Mouse (Mus musculus): Measurements from ENCODE around the gene Rep15. TPM values are rescaled to one million over a fixed set of nuclear protein-coding genes. Genes with fewer than 3 reads are reported as not detected.

Gene Rep15
- polyA plus RNA-seq (2015; fragmentation: Nextera tagmentation; extraction: Ambion mirVana) = 0.66 and 0.75 TPM in 2 replicates

- Histone ChIP-seq H3K27me3 (no peaks in the 10 kb centered on the region), H3K4me3 (no peak within 1 kb of the TSS)
- WGBS = 31% methylated on average over 13 of the region's 13 CpGs
Observed at GRCm38 (mm10) chr6:147032303-147032925, at the start of gene Rep15. TSS of gene Rep15 (plus strand) at chr6:147032584.

GRCm38 (mm10) chr6:146984569-146984968, 47.8 kb upstream of the Rep15 start:
- 66% methylated on average over 3 of the region's 3 CpGs for WGBS
- Histone ChIP-seq H3K9ac (replicated peaks) (no peak overlapping the region), H3K36me3 (no peaks in the 10 kb centered on the region), H3K27me3 (no peaks in the 10 kb centered on the region), H3K4me2 (replicated peaks) (no peak overlapping the region), H3K4me1 (peaks cover 18% of the 10 kb centered on the region), H3K4me3 (no peak overlapping the region), H3K9me3 (no peaks in the 10 kb centered on the region), H3K27ac (replicated peaks) (no peak overlapping the region)
- ATAC-seq (replicated peaks) = no peak

More at GRCm38 (mm10) chr6:147032303-147032925, at the start of gene Rep15:
- 0 out of 2 replicates have a peak, but pooled peaks cover 5% of the 10 kb centered on the region for H3K4me1 ChIP-seq
- no peaks in the 10 kb centered on the region for H3K36me3 ChIP-seq
- no peaks in the 10 kb centered on the region for H3K9me3 ChIP-seq
- no peak for ATAC-seq (replicated peaks)
- no peak within 1 kb of the TSS for H3K9ac ChIP-seq (replicated peaks)
- no peak within 1 kb of the TSS for H3K4me2 ChIP-seq (replicated peaks)
- no peak within 1 kb of the TSS for H3K27ac ChIP-seq (replicated peaks)

- no peak overlapping the region for H3K9ac ChIP-seq (replicated peaks)
- H3K27me3 ChIP-seq = no peaks in the 10 kb centered on the region
- H3K4me3 ChIP-seq = no peak overlapping the region
- no peaks in the 10 kb centered on the region for H3K4me1 ChIP-seq
- no peak overlapping the region for H3K4me2 ChIP-seq (replicated peaks)
- ATAC-seq (replicated peaks) = no peak
- WGBS = 43% methylated on average over 5 of the region's 5 CpGs
- H3K27ac ChIP-seq (replicated peaks) = no peak overlapping the region
- no peaks in the 10 kb centered on the region for H3K36me3 ChIP-seq
- H3K9me3 ChIP-seq = no peaks in the 10 kb centered on the region
Observed at GRCm38 (mm10) chr6:146994236-146994635, 38.1 kb upstream of the Rep15 start.

GRCm38 (mm10) chr6:146995391-146995790, 37.0 kb upstream of the Rep15 start:
- WGBS = 96% methylated on average over 2 of the region's 2 CpGs
- Histone ChIP-seq H3K9me3 (no peaks in the 10 kb centered on the region), H3K27ac (replicated peaks) (no peak overlapping the region), H3K9ac (replicated peaks) (no peak overlapping the region), H3K4me3 (no peak overlapping the region), H3K4me1 (no peaks in the 10 kb centered on the region), H3K27me3 (no peaks in the 10 kb centered on the region), H3K4me2 (replicated peaks) (no peak overlapping the region), H3K36me3 (no peaks in the 10 kb centered on the region)
- no peak for ATAC-seq (replicated peaks)

GRCm38 (mm10) chr6:146995878-146996277, 36.5 kb upstream of the Rep15 start:
- Histone ChIP-seq H3K27me3 (no peaks in the 10 kb centered on the region), H3K4me2 (replicated peaks) (no peak overlapping the region), H3K36me3 (no peaks in the 10 kb centered on the region), H3K4me3 (no peak overlapping the region), H3K9ac (replicated peaks) (no peak overlapping the region), H3K27ac (replicated peaks) (no peak overlapping the region), H3K9me3 (no peaks in the 10 kb centered on the region), H3K4me1 (no peaks in the 10 kb centered on the region)
- ATAC-seq (replicated peaks) = no peak
- 91% methylated on average over 6 of the region's 6 CpGs for WGBS

- WGBS = 90% methylated on average over 6 of the region's 6 CpGs
- no peaks in the 10 kb centered on the region for H3K9me3 ChIP-seq
- no peak for ATAC-seq (replicated peaks)
Observed at GRCm38 (mm10) chr6:146997006-146997405, 35.4 kb upstream of the Rep15 start.

GRCm38 (mm10) chr6:146998710-146999109, 33.7 kb upstream of the Rep15 start:
- H3K4me2 ChIP-seq (replicated peaks) = no peak overlapping the region
- no peaks in the 10 kb centered on the region for H3K27me3 ChIP-seq
- no peaks in the 10 kb centered on the region for H3K4me1 ChIP-seq
- no peak overlapping the region for H3K9ac ChIP-seq (replicated peaks)
- no peak overlapping the region for H3K4me3 ChIP-seq
- no peak for ATAC-seq (replicated peaks)
- WGBS = 92% methylated on average over 4 of the region's 4 CpGs
- no peaks in the 10 kb centered on the region for H3K9me3 ChIP-seq
- H3K27ac ChIP-seq (replicated peaks) = no peak overlapping the region
- H3K36me3 ChIP-seq = no peaks in the 10 kb centered on the region

More at GRCm38 (mm10) chr6:146997006-146997405, 35.4 kb upstream of the Rep15 start:
- Histone ChIP-seq H3K36me3 (no peaks in the 10 kb centered on the region), H3K4me3 (no peak overlapping the region), H3K4me1 (no peaks in the 10 kb centered on the region), H3K27ac (replicated peaks) (no peak overlapping the region), H3K9ac (replicated peaks) (no peak overlapping the region), H3K27me3 (no peaks in the 10 kb centered on the region), H3K4me2 (replicated peaks) (no peak overlapping the region)

- Histone ChIP-seq H3K27ac (replicated peaks) (no peak overlapping the region), H3K4me3 (no peak overlapping the region), H3K9me3 (no peaks in the 10 kb centered on the region), H3K4me2 (replicated peaks) (no peak overlapping the region), H3K9ac (replicated peaks) (no peak overlapping the region), H3K27me3 (no peaks in the 10 kb centered on the region), H3K4me1 (no peaks in the 10 kb centered on the region), H3K36me3 (no peaks in the 10 kb centered on the region)
- 87% methylated on average over 9 of the region's 9 CpGs for WGBS
- no peak for ATAC-seq (replicated peaks)
Observed at GRCm38 (mm10) chr6:146999302-146999701, 33.1 kb upstream of the Rep15 start.

- Histone ChIP-seq H3K4me1 (no peaks in the 10 kb centered on the region), H3K27ac (replicated peaks) (no peak overlapping the region)
- no peak for ATAC-seq (replicated peaks)
Observed at GRCm38 (mm10) chr6:146999755-147000154, 32.6 kb upstream of the Rep15 start.

GRCm38 (mm10) chr6:147008148-147008547, 24.2 kb upstream of the Rep15 start:
- Histone ChIP-seq H3K27me3 (no peaks in the 10 kb centered on the region), H3K27ac (replicated peaks) (no peak overlapping the region), H3K36me3 (no peaks in the 10 kb centered on the region), H3K4me3 (no peak overlapping the region), H3K9ac (replicated peaks) (no peak overlapping the region), H3K4me1 (0 out of 2 replicates have a peak, but pooled peaks cover 3% of the 10 kb centered on the region), H3K9me3 (no peaks in the 10 kb centered on the region), H3K4me2 (replicated peaks) (no peak overlapping the region)
- 63% methylated on average over 3 of the region's 3 CpGs for WGBS
- ATAC-seq (replicated peaks) = no peak

More at GRCm38 (mm10) chr6:146999755-147000154, 32.6 kb upstream of the Rep15 start:
- Histone ChIP-seq H3K9me3 (no peaks in the 10 kb centered on the region), H3K36me3 (no peaks in the 10 kb centered on the region), H3K9ac (replicated peaks) (no peak overlapping the region), H3K4me2 (replicated peaks) (no peak overlapping the region), H3K4me3 (no peak overlapping the region), H3K27me3 (no peaks in the 10 kb centered on the region)
- 79% methylated on average over 2 of the region's 2 CpGs for WGBS

- Histone ChIP-seq H3K4me1 (0 out of 2 replicates have a peak, but pooled peaks cover 3% of the 10 kb centered on the region), H3K27me3 (no peaks in the 10 kb centered on the region), H3K4me2 (replicated peaks) (no peak overlapping the region), H3K9ac (replicated peaks) (no peak overlapping the region), H3K9me3 (no peaks in the 10 kb centered on the region), H3K36me3 (no peaks in the 10 kb centered on the region), H3K27ac (replicated peaks) (no peak overlapping the region), H3K4me3 (no peak overlapping the region)
- no peak for ATAC-seq (replicated peaks)
- WGBS = 87% methylated on average over 6 of the region's 6 CpGs
Observed at GRCm38 (mm10) chr6:147010358-147010757, 22.0 kb upstream of the Rep15 start.

GRCm38 (mm10) chr6:147010811-147011520, 21.4 kb upstream of the Rep15 start:
- H3K36me3 ChIP-seq = no peaks in the 10 kb centered on the region
- H3K9ac ChIP-seq (replicated peaks) = no peak overlapping the region
- no peak overlapping the region for H3K4me2 ChIP-seq (replicated peaks)
- H3K4me1 ChIP-seq = 0 out of 2 replicates have a peak, but pooled peaks cover 3% of the 10 kb centered on the region
- WGBS = 92% methylated on average over 15 of the region's 15 CpGs
- no peaks in the 10 kb centered on the region for H3K27me3 ChIP-seq
- no peak overlapping the region for H3K27ac ChIP-seq (replicated peaks)
- no peak for ATAC-seq (replicated peaks)
- no peaks in the 10 kb centered on the region for H3K9me3 ChIP-seq
- H3K4me3 ChIP-seq = no peak overlapping the region
